Comparison of ENCODE assay signal across 21 mouse cellular contexts in the genomic region with DNA sequence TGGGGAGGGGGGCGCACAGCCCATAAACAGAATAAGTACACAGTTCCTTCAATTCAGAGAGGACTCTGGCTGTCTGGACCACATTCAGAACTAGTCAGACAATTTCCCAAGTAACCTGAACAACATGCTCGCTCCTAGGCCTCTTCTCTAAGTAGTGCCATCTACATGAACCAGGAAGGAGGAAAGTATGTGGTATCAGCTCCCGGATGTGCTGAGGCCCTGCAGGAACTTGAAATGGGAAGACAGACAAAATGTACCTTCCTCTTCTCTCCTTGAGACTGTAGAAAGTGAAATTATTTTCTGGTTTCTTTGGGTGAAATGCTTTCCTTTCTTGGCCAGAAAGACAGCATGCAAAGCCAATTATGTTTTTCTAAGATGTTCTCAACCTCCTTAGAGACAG. TPM values are rescaled to one million over a fixed set of nuclear protein-coding genes. Genes with fewer than 3 reads are reported as not detected.
DNase-seq lines count a peak whose midpoint lies in the region; ATAC-seq lines count a peak whose summit lies in the region.
"Had no signal": no experiment of that assay in that cellular context is flagged by ENCODE, and none has a peak within 500 bp of the region (broad histone marks: within the 10 kb centered on the region; RNA-seq: fewer than 3 reads in every experiment).

No protein-coding gene starts in this region.

- peak; percentile 45 for ATAC-seq in common myeloid progenitor, adult 5-6 weeks (replicated peaks; ENCODE audit: low read depth, poor library complexity, severe bottlenecking)
- ATAC-seq: hindbrain, embryonic 16.5 days; midbrain, embryonic 16.5 days had no signal

- no peak overlapping the region for H3K4me3 ChIP-seq in macrophage (ENCODE audit: inconsistent target)
- H3K4me3 ChIP-seq: forebrain, embryonic 12.5 days; heart, embryonic 10.5 days had no signal

- intact Hi-C loops in heart, postnatal 25 days (cut with DNase I) = no loop called here

- H3K36me3 ChIP-seq in macrophage (ENCODE audit: inconsistent target) = peaks cover 50% of the 10 kb centered on the region

- WGBS in macrophage (ENCODE audit: missing documents) = 0% methylated on average over 1 of the region's 3 CpGs

- peak overlapping the region; percentile 85 for H3K27ac ChIP-seq in macrophage
- H3K27ac ChIP-seq: forebrain, embryonic 12.5 days had no signal

- peaks cover 82% of the 10 kb centered on the region for H3K79me2 ChIP-seq in macrophage (ENCODE audit: inconsistent target)

- peak; percentile 91 for DNase-seq in heart, adult 11 months
- no peak for DNase-seq in heart, postnatal 25 days (ENCODE audit: low spot score)
- peak; percentile 29 for DNase-seq in 416B (ENCODE audit: low read depth)
- no peak for DNase-seq in spleen, postnatal 14 days (ENCODE audit: low spot score in 2 of 2)
- no peak for DNase-seq in retina, postnatal 1 day
- no peak for DNase-seq in layer of hippocampus, adult 8-10 months (ENCODE audit: low spot score in 2 of 2)
- DNase-seq: cerebellum, postnatal 10 days; gastrocnemius, postnatal 14 days; heart, postnatal 14 days; kidney, adult 18-20 months; kidney, postnatal 4 days; layer of hippocampus, postnatal 36 days; left cerebral cortex, postnatal 4 days; lung, adult 18-20 months; lung, postnatal 36 days had no signal

RNA-seq across cellular contexts. Expression of gene B4galt1, which starts 38.7 kb away (rescaled TPM):
- total RNA-seq in heart, postnatal 25 days (2021) = 10 to 100 TPM; 58.2 to 70.4 TPM
- total RNA-seq in common myeloid progenitor, adult 5-6 weeks (2017) = 27.0 and 34.7 TPM in 2 replicates
- 10 to 100 TPM; 21.8 to 67.0 (median 38.1) TPM for total RNA-seq in macrophage (2018; cell fraction: chromatin; rRNA removed)
- total RNA-seq in macrophage (2018; cell fraction: cytosol; rRNA removed) = 100 to 1,000 TPM in 10 of 26 experiments, 10 to 100 TPM in 16; 68.0 to 139 (median 95.9) TPM
- 100 to 1,000 TPM in 19 of 26 experiments, 10 to 100 TPM in 7; 52.3 to 227 (median 128) TPM for total RNA-seq in macrophage (2018; cell fraction: nucleus; rRNA removed)
- polyA plus RNA-seq in macrophage (2018) = 54.5 to 89.1 TPM (median 55.9 TPM) in 3 replicates
- 10 to 100 TPM in 2 of 4 experiments, 1 to 10 TPM in 2; 6.7 to 13.0 (median 9.0) TPM for total RNA-seq in layer of hippocampus, adult 8-10 months (2022)

RNA-seq across cellular contexts. Expression of gene Smu1, which starts 57.4 kb away (rescaled TPM):
- total RNA-seq in heart, postnatal 25 days (2021) = 10 to 100 TPM; 31.5 to 31.8 TPM
- total RNA-seq in common myeloid progenitor, adult 5-6 weeks (2017) = 126 and 132 TPM in 2 replicates
- total RNA-seq in macrophage (2018; cell fraction: chromatin; rRNA removed) = 100 to 1,000 TPM in 1 of 26 experiments, 10 to 100 TPM in 25; 44.2 to 103 (median 70.6) TPM
- 10 to 100 TPM; 41.5 to 57.7 (median 47.7) TPM for total RNA-seq in macrophage (2018; cell fraction: cytosol; rRNA removed)
- 10 to 100 TPM; 35.4 to 81.4 (median 51.4) TPM for total RNA-seq in macrophage (2018; cell fraction: nucleus; rRNA removed)
- polyA plus RNA-seq in macrophage (2018) = 43.2 to 57.4 TPM (median 46.9 TPM) in 3 replicates
- 10 to 100 TPM; 49.7 to 57.4 (median 54.0) TPM for total RNA-seq in layer of hippocampus, adult 8-10 months (2022)

Comparison
In these comparisons a context has a peak if more than half of its experiments do, and no peak if none do; other contexts are left out.
1. DNase-seq: peak in heart, adult 11 months (single experiment) and 416B (single experiment); none in heart, postnatal 25 days (single experiment), spleen, postnatal 14 days (0 of 2), retina, postnatal 1 day (single experiment) and layer of hippocampus, adult 8-10 months (0 of 2).